Mouse (Mus musculus) cortical plate, adult 2 months (tissue): ENCODE measurements around the gene Tent5b. TPM values are rescaled to one million over a fixed set of nuclear protein-coding genes. Genes with fewer than 3 reads are reported as not detected.

Experiments
- H3K27ac ChIP-seq: fragments of 200-500 bp; 2 replicates; pipeline ENCODE4 v1.5.1; 2012; ENCODE audit warnings: low read length, control low read depth, inconsistent platforms; ENCODE audit not compliant: insufficient read depth
- H3K4me1 ChIP-seq: fragments of 200-500 bp; 2 replicates; pipeline ENCODE4 v1.6.1; 2011; ENCODE audit warnings: low read length; ENCODE audit not compliant: control insufficient read depth, insufficient read depth
- H3K4me3 ChIP-seq: fragments of 200-500 bp; 2 replicates; pipeline ENCODE4 v1.5.1; 2011; ENCODE audit warnings: mild to moderate bottlenecking, low read length, control low read depth; ENCODE audit not compliant: insufficient read depth
- CTCF ChIP-seq: fragments of 200-500 bp; IDR thresholded peaks from 2 replicates; pipeline ENCODE4 v1.5.1; 2011; ENCODE audit warnings: mild to moderate bottlenecking, control low read depth, low read length; ENCODE audit not compliant: insufficient read depth; ENCODE audit errors: extremely low read depth
- POLR2A ChIP-seq: fragments of 200-500 bp; IDR thresholded peaks from 2 replicates; pipeline ENCODE4 v1.6.1; 2011; ENCODE audit warnings: mild to moderate bottlenecking, low read length, control low read depth; ENCODE audit not compliant: insufficient read depth; ENCODE audit errors: extremely low read depth
- polyA plus RNA-seq: library from polyadenylated mRNA; depleted of rRNA; stranded (reverse); fragments of >200 nt; gene quantifications from 2 replicates; pipeline ENCODE4 v1.2.3, GENCODE M21; 2012

Gene Tent5b
- polyA plus RNA-seq, 1 experiment = 0.06 TPM

DNA sequence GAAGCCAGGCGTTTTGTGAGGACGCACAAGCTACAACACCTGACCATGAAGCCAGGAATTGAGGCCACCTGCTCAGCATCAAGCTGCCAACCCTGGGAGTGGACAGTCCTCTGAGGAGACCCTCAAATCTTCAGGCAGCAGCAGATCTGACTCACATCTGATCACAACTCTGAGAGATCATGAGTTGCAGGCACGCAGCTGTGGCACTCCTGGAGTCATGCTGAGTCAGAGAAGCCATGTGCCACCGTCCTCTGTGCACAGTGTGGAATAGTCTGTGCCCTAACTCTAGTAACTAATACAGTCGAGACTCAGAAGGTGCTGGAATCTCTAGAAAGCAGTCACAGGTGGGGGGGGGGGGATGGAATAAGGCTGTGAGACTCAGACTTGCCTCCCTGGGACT lies 32.6 kb upstream of the Tent5b start:
- H3K4me3 ChIP-seq = no peak overlapping the region
- TF ChIP-seq POLR2A = no peak
- no peak for TF ChIP-seq CTCF
- H3K27ac ChIP-seq = no peak overlapping the region
- no peaks in the 10 kb centered on the region for H3K4me1 ChIP-seq

DNA sequence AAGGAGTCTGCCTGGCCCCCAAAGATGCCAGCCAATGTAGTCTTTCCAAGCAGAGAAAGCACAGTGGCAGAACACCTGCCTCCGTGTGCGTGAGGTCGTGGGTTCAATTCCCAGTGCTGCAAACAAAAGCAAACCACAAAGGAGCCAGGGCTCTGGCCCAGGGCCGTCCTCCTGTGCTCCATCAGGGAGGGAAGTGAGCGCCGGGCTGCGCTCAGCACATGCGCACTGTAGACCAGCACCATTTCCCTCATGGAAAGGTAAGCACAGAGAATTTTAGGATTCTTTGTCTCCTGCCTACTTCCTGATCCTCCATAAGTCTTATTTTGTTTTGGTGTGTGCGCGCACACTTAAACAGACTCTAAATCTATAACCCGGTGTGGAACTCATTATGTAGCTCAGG lies 32.0 kb upstream of the Tent5b start:
- H3K4me3 ChIP-seq = no peak overlapping the region
- H3K27ac ChIP-seq = no peak overlapping the region
- H3K4me1 ChIP-seq = no peaks in the 10 kb centered on the region
- TF ChIP-seq POLR2A = no peak
- no peak for TF ChIP-seq CTCF

DNA sequence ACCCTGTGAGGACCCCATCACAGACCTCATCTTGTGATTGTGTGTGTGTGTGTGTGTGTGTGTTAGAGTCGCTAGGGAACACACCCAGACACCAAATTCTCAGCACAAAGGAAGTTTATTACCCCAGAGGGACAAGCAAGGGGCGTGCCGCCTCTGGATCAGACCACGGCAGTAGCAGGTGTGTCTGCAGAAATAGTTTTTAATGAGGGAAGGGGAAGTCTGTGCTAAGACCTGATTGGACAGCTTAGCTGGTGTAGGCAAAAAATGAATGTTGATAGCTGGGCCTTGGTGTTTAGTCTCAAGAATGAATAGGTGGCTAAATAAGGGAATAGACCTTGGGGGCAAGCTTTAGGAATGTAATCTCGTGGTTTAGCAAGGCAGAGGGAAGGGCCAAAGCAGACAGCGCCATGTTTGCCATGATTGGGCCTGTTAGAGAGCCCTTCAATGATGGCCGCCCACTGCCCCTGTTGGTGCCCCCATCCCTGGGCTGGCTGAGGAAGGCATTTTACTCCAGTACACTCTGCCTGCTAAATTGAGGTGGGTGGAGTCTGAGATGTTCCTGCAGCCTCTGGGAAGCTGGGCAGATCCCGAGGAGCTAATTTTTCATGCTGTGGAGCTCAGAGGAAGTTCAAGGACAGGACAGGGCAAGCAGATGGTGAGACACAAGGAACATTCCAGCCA lies 31.1 kb upstream of the Tent5b start:
- Histone ChIP-seq H3K27ac (no peak overlapping the region), H3K4me3 (no peak overlapping the region), H3K4me1 (no peaks in the 10 kb centered on the region)
- TF ChIP-seq CTCF (no peak), POLR2A (no peak)

DNA sequence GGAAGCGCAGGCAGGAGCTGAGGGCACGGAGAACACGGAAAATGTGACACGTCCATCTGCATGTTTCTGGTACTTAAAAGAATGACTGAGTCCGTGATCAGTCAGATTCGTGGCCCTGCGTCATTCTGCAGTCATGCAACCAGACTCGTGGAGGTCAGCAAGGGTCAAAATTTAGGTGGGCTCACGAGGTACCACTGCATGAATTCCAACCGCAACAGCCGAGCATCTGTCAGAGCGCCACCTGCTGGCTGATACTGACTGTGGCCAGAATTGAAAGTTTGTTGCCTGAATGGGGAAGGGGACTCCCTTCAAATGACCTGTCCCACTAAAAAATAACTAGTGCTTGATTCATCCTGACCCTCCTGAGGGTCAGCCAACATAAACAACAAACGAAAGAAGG lies 30.2 kb upstream of the Tent5b start:
- peak; percentile 82 for TF ChIP-seq CTCF
- no peak for TF ChIP-seq POLR2A
- Histone ChIP-seq H3K4me1 (no peaks in the 10 kb centered on the region), H3K27ac (no peak overlapping the region), H3K4me3 (no peak overlapping the region)

DNA sequence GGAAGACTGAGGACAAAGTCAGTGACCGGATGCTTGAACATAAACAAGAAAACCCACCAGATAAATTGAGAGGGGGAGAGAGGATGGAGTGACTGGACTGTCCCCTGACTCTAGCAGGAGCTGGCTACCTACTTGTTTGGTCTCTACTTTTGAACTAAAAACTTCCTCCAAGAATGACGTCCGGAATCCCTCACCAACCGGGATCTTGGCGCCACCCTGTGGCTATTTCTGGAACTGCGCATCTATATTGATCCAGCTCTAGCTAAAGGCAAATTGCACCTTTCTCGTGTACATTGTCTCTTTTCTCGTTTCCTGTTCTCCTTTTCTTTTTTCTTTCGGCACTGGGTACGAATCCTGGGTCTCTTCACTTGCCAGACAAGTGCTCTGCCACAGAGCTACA lies 28.4 kb upstream of the Tent5b start:
- Histone ChIP-seq H3K4me3 (no peak overlapping the region), H3K27ac (no peak overlapping the region), H3K4me1 (no peaks in the 10 kb centered on the region)
- no peak for TF ChIP-seq POLR2A
- peak; percentile 98 for TF ChIP-seq CTCF

DNA sequence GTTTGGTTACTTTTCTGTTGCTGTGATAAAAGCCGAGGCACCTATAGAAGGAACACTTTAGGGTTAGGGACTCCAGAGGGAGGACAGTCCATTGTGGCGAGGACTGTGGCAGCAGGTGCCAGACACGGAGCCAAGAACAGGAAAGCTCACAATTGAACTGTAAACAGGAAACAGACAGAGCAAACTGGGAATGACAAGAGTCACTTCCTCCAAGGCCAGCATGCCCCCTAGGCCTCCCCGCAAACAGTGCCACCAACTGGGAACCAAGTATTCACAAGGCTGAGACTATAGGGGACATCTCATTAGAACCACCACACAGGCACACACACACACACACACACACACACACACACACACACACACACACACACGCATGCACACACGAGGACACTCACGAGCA lies 27.5 kb upstream of the Tent5b start:
- Histone ChIP-seq H3K4me1 (no peaks in the 10 kb centered on the region), H3K27ac (no peak overlapping the region), H3K4me3 (no peak overlapping the region)
- no peak for TF ChIP-seq POLR2A
- TF ChIP-seq CTCF = no peak

DNA sequence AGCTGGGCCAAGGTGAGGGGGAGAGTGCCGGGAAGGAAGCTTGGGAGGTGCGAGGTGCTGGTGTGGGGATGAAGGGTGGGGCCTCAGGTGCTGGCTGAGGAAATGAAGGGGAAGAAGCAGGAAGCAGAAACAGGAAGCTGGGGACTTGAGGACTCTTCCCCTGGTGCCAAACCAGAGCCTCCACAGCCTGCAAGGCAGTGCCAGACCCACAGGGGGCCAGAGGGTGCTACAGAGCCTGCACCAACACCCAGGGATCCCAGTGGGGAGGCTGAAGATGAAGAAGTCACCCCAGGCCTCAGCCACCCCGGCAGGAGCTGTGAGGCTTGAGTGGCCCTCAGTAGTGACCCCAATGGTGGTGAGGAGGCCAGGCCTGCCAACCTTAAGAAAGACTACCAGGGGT lies 21.9 kb upstream of the Tent5b start:
- Histone ChIP-seq H3K4me1 (no peaks in the 10 kb centered on the region), H3K27ac (no peak overlapping the region), H3K4me3 (no peak overlapping the region)
- TF ChIP-seq POLR2A (no peak), CTCF (no peak)

DNA sequence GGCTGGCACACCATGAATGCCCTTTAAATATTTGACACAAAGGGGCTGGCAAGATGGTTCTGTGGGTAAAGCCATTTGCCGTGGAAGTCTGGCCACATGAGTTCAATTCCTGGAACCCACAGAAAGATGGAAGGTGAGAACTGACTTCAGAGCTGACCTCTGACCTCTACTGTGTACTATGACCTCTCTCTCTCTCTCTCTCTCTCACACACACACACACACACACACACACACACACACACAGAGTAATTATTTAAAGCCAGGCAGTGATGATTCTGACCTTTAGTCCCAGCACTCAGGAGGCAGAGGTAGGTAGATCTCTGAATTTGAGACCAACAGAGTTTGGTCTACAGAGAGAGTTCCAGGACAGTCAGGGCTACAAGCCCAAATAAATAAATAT lies 19.9 kb upstream of the Tent5b start:
- H3K27ac ChIP-seq = no peak overlapping the region
- H3K4me3 ChIP-seq = no peak overlapping the region
- H3K4me1 ChIP-seq = no peaks in the 10 kb centered on the region
- TF ChIP-seq CTCF (no peak), POLR2A (no peak)

DNA sequence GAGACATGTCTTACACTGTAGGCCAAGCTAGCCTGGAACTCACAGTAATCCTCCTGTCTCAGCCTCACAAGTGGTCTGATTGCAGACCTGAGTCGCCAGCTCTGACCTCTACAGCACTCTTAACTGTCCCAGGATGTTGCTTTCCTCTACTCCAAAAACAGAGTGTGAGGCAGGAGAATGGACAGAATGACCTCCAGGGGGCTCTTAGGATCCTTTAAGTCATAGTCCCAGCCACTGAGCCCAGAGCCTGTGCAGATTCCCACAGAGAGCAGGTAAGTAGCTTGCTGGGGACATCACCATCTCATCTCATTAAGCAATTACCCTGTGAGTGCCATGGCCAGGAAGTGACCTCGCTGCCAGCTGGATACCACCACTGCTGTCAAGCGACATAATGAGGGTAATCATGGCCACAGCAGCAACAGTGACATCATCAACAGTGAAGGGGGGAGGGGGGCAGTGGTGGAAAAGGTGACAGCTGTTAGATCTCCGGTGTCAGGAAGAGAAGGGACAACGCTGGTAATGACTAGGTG lies 19.1 kb upstream of the Tent5b start:
- no peak overlapping the region for H3K4me3 ChIP-seq
- H3K4me1 ChIP-seq = no peaks in the 10 kb centered on the region
- no peak overlapping the region for H3K27ac ChIP-seq
- no peak for TF ChIP-seq CTCF
- no peak for TF ChIP-seq POLR2A

DNA sequence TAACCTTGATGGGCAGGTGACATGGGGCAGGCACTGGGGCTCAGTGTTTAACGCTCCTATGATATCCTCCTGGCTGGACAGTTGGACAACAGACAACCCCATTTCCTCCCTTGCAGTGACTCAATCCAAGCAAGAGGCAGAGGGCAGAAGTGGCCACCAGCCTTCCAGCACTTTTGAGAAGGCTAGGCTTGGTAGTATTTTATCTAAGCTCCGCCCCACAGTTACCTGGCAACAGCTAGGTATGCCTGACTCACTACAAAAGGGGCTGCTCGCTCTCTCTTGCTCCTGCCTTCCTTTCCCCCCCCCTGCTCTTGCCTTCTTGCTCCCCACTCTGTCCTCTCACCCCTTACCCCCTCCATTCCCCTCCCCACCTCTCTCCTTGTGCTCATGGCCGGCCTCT lies 18.6 kb upstream of the Tent5b start:
- Histone ChIP-seq H3K4me1 (no peaks in the 10 kb centered on the region), H3K27ac (no peak overlapping the region), H3K4me3 (no peak overlapping the region)
- no peak for TF ChIP-seq CTCF
